Mouse (Mus musculus) embryonic facial prominence, embryonic 11.5 days (tissue): ENCODE data around the gene Slc35g3. TPM values are rescaled to one million over a fixed set of nuclear protein-coding genes. Genes with fewer than 3 reads are reported as not detected.

Source experiments
- ATAC-seq: fragments of 200-750 bp; cut with Nextera tagmentation; replicated peaks from 2 replicates; pipeline ENCODE4 v1.8.0; 2017; ENCODE audit warnings: low read depth; ENCODE audit not compliant: insufficient number of reproducible peaks, low FRiP score, low TSS enrichment
- DNase-seq: peaks from one replicate; pipeline ENCODE4 v3.0.0-alpha.2; 2015; ENCODE audit warnings: low spot score
- H3K27ac ChIP-seq: fragments of 300-500 bp; sonication (generic); replicated peaks from 2 replicates; pipeline ENCODE4 v1.5.1; 2014; ENCODE audit warnings: mild to moderate bottlenecking, low read depth, low read length, control low read depth
- H3K27me3 ChIP-seq: fragments of 300-500 bp; sonication (generic); 2 replicates; pipeline ENCODE4 v1.6.1; 2014; ENCODE audit warnings: mild to moderate bottlenecking, low read length, moderate library complexity, mixed read lengths; ENCODE audit not compliant: control insufficient read depth, insufficient read depth
- H3K36me3 ChIP-seq: fragments of 300-500 bp; sonication (generic); replicated peaks from 2 replicates; pipeline ENCODE4 v1.6.1; 2014; ENCODE audit warnings: low read depth, mild to moderate bottlenecking, low read length, moderate library complexity, mixed read lengths; ENCODE audit not compliant: control insufficient read depth, insufficient read depth
- H3K4me1 ChIP-seq: fragments of 300-500 bp; sonication (generic); 2 replicates; pipeline ENCODE4 v1.6.1; 2014; ENCODE audit warnings: low read length, mixed read lengths; ENCODE audit not compliant: control insufficient read depth, insufficient read depth
- H3K4me2 ChIP-seq: fragments of 300-500 bp; sonication (generic); 2 replicates; pipeline ENCODE4 v1.6.1; 2014; ENCODE audit warnings: low read depth, mild to moderate bottlenecking, control low read depth, low read length, moderate library complexity
- H3K4me3 ChIP-seq: fragments of 300-500 bp; sonication (generic); 2 replicates; pipeline ENCODE4 v1.5.1; 2014; ENCODE audit warnings: low read depth, low read length, control low read depth
- H3K9ac ChIP-seq: fragments of 300-500 bp; sonication (generic); replicated peaks from 2 replicates; pipeline ENCODE4 v1.6.1; 2014; ENCODE audit warnings: mild to moderate bottlenecking, control low read depth, low read length
- H3K9me3 ChIP-seq: fragments of 300-500 bp; sonication (generic); replicated peaks from 2 replicates; pipeline ENCODE4 v1.6.1; 2016; ENCODE audit warnings: mild to moderate bottlenecking, low read length, inconsistent platforms, mixed read lengths; ENCODE audit not compliant: control insufficient read depth
- WGBS: fragments of 180-500 bp; shearing (Covaris S2); extraction: QIAGEN DNeasy Blood & Tissue Kit; methylation state at CpG from one replicate; pipeline ENCODE4 v1.1.7; 2014; 5-methylcytosine and 5-hydroxymethylcytosine counted together
- polyA plus RNA-seq: library from polyadenylated mRNA; unstranded; fragments of >200 nt; fragmentation: Nextera tagmentation; extraction: Ambion mirVana; gene quantifications from 2 replicates; pipeline ENCODE4 v1.2.1, GENCODE M21; 2014

Slc35g3 gene
- polyA plus RNA-seq, 1 experiment from 2014 or later: 0.18 TPM

DNA sequence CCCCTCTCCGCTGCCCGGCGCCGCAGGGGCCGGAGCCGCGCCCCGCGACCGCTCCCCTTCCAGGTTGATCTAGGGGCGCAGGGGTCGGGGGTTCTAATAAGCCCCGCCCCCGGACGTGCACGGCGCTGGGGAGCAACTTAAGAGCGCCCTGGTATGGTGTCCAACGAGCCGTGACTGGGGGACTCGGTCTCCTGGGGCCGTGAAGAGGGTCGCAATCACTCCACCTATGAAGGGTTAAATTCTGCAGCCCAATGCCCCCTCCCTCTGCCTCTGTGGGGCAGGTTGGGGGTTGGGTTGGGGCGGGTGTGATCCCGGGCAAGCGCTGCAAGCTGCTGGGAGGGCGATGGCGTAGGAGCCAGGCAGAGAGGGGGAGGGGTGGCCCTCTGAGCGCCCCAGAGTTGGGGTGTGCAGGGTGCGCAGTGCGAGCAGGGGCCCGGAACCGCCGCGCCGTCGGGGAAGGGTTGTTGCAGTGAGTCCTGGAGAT, 4.4 kb upstream of the Slc35g3 start:
- peak overlapping the region; percentile 91 for H3K9ac ChIP-seq
- H3K27ac ChIP-seq: peak overlapping the region; percentile 52
- no peaks in the 10 kb centered on the region for H3K4me1 ChIP-seq
- under 1% methylated on average over 35 of the region's 37 CpGs for WGBS
- ATAC-seq: peak; percentile 56
- peak; percentile 66 for DNase-seq
- H3K4me2 ChIP-seq: peak overlapping the region; percentile 84
- H3K27me3 ChIP-seq: no peaks in the 10 kb centered on the region
- H3K4me3 ChIP-seq: peak overlapping the region; percentile 80
- H3K9me3 ChIP-seq: no peaks in the 10 kb centered on the region
- H3K36me3 ChIP-seq: no peaks in the 10 kb centered on the region

DNA sequence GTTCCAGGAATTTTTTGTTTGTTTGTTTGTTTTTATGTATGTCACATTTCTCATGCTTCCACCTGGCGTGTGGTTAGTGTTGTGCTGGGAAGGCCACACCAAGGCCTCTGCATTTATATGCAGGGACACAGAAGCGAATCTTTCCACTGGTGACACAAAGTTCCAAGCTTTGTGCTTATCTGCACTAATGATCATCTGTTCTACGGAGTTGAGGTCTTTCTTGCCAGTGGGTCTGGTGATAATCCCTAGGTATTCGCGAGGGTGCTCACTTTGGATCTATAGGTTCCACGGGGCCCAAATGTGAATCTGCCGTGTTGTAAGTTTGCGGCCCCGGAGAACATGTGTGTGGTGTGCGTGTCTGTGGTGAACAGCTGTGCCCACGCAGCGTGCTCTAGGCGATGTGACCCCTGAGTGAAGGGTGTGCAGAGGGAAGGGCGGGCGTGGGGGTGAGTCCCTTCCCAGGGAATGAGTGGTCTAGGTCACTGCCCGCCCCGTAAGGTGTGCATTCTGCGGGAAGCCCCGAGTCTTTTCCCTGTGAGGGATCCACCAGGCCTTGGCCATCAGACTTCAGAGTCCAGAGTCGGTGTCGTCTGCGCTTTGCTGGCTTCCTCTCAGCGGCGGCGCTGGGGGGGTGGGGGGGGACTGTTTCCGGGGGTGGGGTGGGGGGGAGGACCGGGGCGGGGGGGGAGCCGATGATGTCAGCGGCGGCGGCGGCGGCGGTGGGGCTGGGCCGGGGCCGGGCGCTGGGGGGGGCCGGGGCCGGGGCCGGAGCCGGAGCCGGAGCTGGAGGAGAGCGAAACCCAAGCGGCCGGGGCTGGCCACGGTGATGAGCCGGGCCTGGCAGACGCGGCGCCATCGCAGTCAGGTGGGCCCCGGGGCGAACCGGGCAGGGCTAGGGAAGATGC, 3.7 kb upstream of the Slc35g3 start, which contains the start of gene Zbtb4:
Gene Zbtb4 (plus strand): TSS at position 692 of the 905 bp plus-strand sequence.
- DNase-seq: peak; percentile 47
- no peaks in the 10 kb centered on the region for H3K9me3 ChIP-seq
- H3K4me3 ChIP-seq: peak within 1 kb of the TSS; percentile 80
- ATAC-seq: peak; percentile 69
- peaks cover under 1% of the 10 kb centered on the region for H3K4me1 ChIP-seq
- H3K36me3 ChIP-seq: no peaks in the 10 kb centered on the region
- H3K27me3 ChIP-seq: no peaks in the 10 kb centered on the region
- H3K9ac ChIP-seq: peak within 1 kb of the TSS; percentile 91
- peak within 1 kb of the TSS; percentile 84 for H3K4me2 ChIP-seq
- peak within 1 kb of the TSS; percentile 52 for H3K27ac ChIP-seq
- 25% methylated on average over 34 of the region's 55 CpGs for WGBS

DNA sequence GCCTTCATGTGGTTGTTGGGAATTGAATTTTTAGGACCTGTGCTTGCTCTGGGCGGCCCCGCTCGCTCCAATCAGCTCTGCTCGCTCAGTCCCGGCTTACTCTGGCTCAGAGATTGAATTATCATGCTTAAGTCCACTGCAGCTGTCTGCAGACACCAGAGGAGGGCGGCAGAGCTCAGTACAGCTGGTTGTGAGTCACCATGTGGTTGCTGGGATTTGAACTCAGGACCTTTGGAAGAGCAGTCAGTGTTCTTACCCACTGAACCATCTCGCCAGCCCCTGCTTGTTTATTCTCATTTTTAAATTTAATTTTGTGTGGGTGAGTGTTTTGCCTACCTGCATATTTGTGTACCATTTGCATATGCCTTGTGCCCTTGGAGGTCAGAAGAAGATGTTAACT, 1.8 kb upstream of the Slc35g3 start:
- Histone ChIP-seq H3K4me2 (no peak overlapping the region), H3K9ac (no peak overlapping the region), H3K4me3 (no peak overlapping the region), H3K9me3 (no peaks in the 10 kb centered on the region), H3K4me1 (peaks cover 4% of the 10 kb centered on the region), H3K27me3 (no peaks in the 10 kb centered on the region), H3K36me3 (no peaks in the 10 kb centered on the region), H3K27ac (no peak overlapping the region)
- DNase-seq: peak; percentile 33
- ATAC-seq: no peak
- 64% methylated on average over 7 of the region's 7 CpGs for WGBS

DNA sequence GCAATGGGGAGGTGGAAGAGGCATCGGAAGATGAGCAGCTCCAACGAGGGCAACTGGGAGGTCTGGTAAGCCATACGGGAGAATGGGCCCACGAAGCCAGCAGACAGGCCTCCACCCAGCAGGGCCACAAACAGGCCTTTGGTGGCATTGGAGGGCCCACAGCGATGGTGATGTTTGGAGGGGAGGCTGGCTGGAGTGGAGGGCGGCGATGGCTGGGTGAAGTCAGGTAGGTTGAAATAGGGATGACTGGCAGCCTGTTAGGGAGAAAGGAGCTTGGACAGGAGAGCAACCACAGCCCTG, 917 bp downstream of the Slc35g3 start:
- Histone ChIP-seq H3K27me3 (no peaks in the 10 kb centered on the region), H3K36me3 (no peaks in the 10 kb centered on the region), H3K9ac (no peak overlapping the region), H3K4me1 (peaks cover 4% of the 10 kb centered on the region), H3K27ac (no peak overlapping the region), H3K4me2 (no peak overlapping the region), H3K9me3 (no peaks in the 10 kb centered on the region), H3K4me3 (no peak overlapping the region)
- WGBS: 91% methylated on average over 7 of the region's 7 CpGs
- no peak for ATAC-seq
- DNase-seq: no peak

DNA sequence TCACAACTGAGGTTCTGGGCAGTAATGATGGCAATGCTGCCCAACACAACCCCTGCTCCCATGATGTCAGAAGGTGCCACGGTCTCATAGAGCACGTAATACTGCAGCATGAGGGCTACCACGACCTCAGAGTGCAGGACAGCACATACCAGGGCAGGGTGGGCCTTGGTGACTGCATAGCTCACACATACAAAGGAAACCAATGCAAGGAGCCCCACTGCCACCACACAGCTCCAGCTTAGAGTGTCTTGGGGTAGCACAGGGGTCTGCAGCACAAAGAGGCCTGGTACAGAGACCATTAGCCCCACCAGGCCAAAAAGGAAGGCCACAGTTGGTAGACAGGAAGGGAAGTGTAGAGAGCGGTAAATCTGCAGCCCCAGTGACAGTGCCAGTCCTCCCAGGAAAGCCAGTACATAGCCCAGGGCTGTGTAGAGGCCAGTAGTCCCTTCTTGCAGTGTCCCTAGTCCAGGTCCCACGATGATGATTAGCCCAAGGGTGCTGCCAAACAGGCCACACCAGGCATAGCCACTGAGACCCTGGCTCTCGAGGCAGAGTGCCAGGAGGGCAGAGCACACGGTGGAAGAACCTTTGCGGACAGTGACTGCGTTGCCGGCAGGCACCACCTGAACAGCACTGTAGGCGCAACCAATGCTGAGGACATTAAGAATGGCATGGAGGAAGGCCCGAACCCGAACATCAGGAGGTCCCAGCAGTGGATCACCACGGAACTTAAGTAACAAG, 1.4 kb downstream of the Slc35g3 start:
- no peak for ATAC-seq
- H3K27ac ChIP-seq: peak overlapping the region; percentile 97
- 79% methylated on average over 14 of the region's 14 CpGs for WGBS
- H3K27me3 ChIP-seq: no peaks in the 10 kb centered on the region
- peaks cover 4% of the 10 kb centered on the region for H3K4me1 ChIP-seq
- peak overlapping the region; percentile 5 for H3K9ac ChIP-seq
- H3K4me2 ChIP-seq: peak overlapping the region; percentile 59; the same call in 1 of the 2 replicates
- no peaks in the 10 kb centered on the region for H3K36me3 ChIP-seq
- H3K4me3 ChIP-seq: no peak overlapping the region
- H3K9me3 ChIP-seq: no peaks in the 10 kb centered on the region
- DNase-seq: no peak

DNA sequence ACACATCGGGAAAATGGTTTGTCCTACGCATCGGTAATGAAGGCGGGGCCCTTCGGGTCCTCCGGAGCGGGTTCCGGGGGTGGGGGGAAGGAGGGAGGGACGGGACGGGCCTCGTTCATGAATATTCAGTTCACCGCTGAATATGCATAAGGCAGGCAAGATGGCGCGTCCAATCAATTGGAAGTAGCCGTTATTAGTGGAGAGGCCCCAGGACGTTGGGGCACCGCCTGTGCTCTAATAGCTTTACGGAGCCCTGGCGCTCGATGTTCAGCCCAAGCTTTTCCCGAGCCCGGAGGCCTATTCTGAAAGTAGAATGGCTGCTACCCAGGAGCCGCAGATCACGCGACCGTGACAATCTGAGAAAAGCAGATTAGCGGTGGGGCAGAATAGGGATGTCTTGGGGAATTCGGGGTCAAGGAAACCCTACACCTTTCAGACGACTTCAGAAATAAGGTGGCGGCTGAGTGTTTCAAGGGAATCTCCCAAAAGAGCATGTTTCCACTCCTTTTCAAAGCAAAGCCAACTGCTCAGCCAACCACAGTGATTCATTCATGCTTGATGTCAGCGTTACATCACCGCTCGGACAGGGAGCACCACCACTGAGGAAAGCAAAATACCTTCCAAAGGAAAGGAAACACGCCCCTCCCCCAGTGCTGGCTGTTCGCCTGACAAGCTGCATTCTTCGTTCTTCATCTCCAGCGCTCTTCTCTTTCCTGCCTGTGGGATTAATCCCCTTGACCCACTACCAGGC, 2.6 kb downstream of the Slc35g3 start:
- H3K4me2 ChIP-seq: peak overlapping the region; percentile 59
- under 1% methylated on average over 37 of the region's 37 CpGs for WGBS
- peaks cover 4% of the 10 kb centered on the region for H3K4me1 ChIP-seq

DNA sequence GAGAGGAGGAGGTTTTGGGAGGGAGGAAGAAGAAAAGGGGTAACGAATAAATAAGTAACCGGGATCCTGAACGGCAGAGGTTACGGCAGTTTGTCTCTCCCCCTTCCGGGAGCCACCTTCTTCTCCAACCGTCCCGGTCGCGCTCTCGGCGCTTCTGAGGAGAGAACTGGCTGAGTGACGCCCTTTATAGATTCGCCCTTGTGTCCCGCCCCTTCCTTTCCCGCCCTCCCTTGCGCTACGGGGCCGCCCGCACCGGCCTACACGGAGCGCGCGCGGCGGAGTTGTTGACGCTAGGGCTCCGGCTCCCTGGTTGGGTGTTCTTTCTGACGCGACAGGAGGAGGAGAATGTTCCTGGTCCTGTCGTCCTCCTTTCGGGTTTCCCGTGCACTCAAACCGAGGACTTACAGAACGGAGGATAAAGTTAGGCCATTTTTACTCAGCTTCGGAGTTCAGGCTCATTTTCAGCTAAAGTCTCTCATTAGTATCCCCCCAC, 3.2 kb downstream of the Slc35g3 start, which contains the start of gene Polr2a:
Gene Polr2a (minus strand): TSS at position 160 of the 493 bp plus-strand sequence.
- ATAC-seq: peak; percentile 88
- peak within 1 kb of the TSS; percentile 53 for H3K4me3 ChIP-seq
- H3K27me3 ChIP-seq: no peaks in the 10 kb centered on the region
- H3K9ac ChIP-seq: peak within 1 kb of the TSS; percentile 79
- peak within 1 kb of the TSS; percentile 97 for H3K27ac ChIP-seq
- peak within 1 kb of the TSS; percentile 59 for H3K4me2 ChIP-seq
- WGBS: under 1% methylated on average over 36 of the region's 36 CpGs
- H3K36me3 ChIP-seq: no peaks in the 10 kb centered on the region
- H3K9me3 ChIP-seq: no peaks in the 10 kb centered on the region
- peaks cover 4% of the 10 kb centered on the region for H3K4me1 ChIP-seq
- DNase-seq: peak; percentile 97

More for the DNA sequence above, 2.6 kb downstream of the Slc35g3 start:
- Histone ChIP-seq H3K9ac (peak overlapping the region; percentile 79), H3K27me3 (no peaks in the 10 kb centered on the region), H3K27ac (peak overlapping the region; percentile 97), H3K36me3 (no peaks in the 10 kb centered on the region), H3K4me3 (peak overlapping the region; percentile 53), H3K9me3 (no peaks in the 10 kb centered on the region)
- DNase-seq (peak; percentile 95), ATAC-seq (peak; percentile 87)
